Mouse (Mus musculus) Patski (cell line): ENCODE data around the gene Sco1. TPM values are rescaled to one million over a fixed set of nuclear protein-coding genes. Genes with fewer than 3 reads are reported as not detected.

Experiments
- ATAC-seq: fragments of 100-300 bp; one replicate; pipeline ENCODE4 v1.8.0; 2021
- CTCF ChIA-PET: fragments of 350-600 bp; sonication (Branson Sonifier 250); formaldehyde crosslinking; loops from one replicate; lab custom pipeline; 2022; ENCODE audit warnings: inconsistent platforms; lab: Charles Lee
- POLR2A ChIA-PET: fragments of 350-600 bp; sonication (Branson Sonifier 250); formaldehyde crosslinking; loops from one replicate; lab custom pipeline; 2022; ENCODE audit warnings: antibody characterized with exemption, inconsistent platforms; lab: Charles Lee
- DNase-seq: peaks from one replicate; pipeline ENCODE4 v3.0.0-alpha.2; 2011; ENCODE audit warnings: low read depth, low spot score
- H3K27me3 ChIP-seq: fragments of 371-371 bp; one replicate; pipeline ENCODE4 v1.5.1; 2021
- CTCF ChIP-seq: fragments of 100-300 bp; IDR thresholded peaks from one replicate; pipeline ENCODE4 v1.5.1; 2021
- in situ Hi-C: fragments of 300-500 bp; cut with MboI; formaldehyde crosslinking; loops from 3 replicates; pipeline ENCODE4 v1.11.1; 2018; ENCODE audit warnings: low pct_unique_long_range_greater_than_20kb, mixed read lengths
- polyA plus RNA-seq: library from polyadenylated mRNA; unstranded; gene quantifications from one replicate; pipeline ENCODE4 v1.2.3, GENCODE M21; 2021

The Sco1 gene
- polyA plus RNA-seq, 1 experiment from 2014 or later = 16.2 TPM

GRCm38 (mm10) chr11:67062726-67063125 is 10.3 kb downstream of the Sco1 start:
- in situ Hi-C loops = no loop called here
- ChIA-PET POLR2A (no interaction called here), CTCF (no interaction called here)
- H3K27me3 ChIP-seq = no peaks in the 10 kb centered on the region
- ATAC-seq (no peak), DNase-seq (no peak)
- no peak for TF ChIP-seq CTCF

- CTCF ChIA-PET = interaction anchor here (1.2 kb wide), 1 partner anchor 12 kb away, joined by 3 read pairs; no protein-coding TSS in a partner anchor
- no peak for ATAC-seq
- no peak for DNase-seq
- no peaks in the 10 kb centered on the region for H3K27me3 ChIP-seq
- in situ Hi-C loops = no loop called here
- POLR2A ChIA-PET = no interaction called here
- TF ChIP-seq CTCF = no peak
Measured at GRCm38 (mm10) chr11:67067741-67068140, 15.3 kb downstream of the Sco1 start.

GRCm38 (mm10) chr11:67072615-67073130 is 20.2 kb downstream of the Sco1 start:
- ChIA-PET POLR2A (no interaction called here), CTCF (no interaction called here)
- no peak for DNase-seq
- TF ChIP-seq CTCF = no peak
- in situ Hi-C loops = no loop called here
- ATAC-seq = no peak
- no peaks in the 10 kb centered on the region for H3K27me3 ChIP-seq

- ATAC-seq (peak; percentile 12), DNase-seq (no peak)
- ChIA-PET POLR2A (no interaction called here), CTCF (interaction anchor here (1.1 to 3.6 kb wide), 4 partner anchors 10 to 49 kb away, joined by 4 to 14 read pairs (median 4); no protein-coding TSS in a partner anchor)
- in situ Hi-C loops = no loop called here
- no peak for TF ChIP-seq CTCF
- no peaks in the 10 kb centered on the region for H3K27me3 ChIP-seq
Measured at GRCm38 (mm10) chr11:67075036-67075435, 22.6 kb downstream of the Sco1 start.

DNA sequence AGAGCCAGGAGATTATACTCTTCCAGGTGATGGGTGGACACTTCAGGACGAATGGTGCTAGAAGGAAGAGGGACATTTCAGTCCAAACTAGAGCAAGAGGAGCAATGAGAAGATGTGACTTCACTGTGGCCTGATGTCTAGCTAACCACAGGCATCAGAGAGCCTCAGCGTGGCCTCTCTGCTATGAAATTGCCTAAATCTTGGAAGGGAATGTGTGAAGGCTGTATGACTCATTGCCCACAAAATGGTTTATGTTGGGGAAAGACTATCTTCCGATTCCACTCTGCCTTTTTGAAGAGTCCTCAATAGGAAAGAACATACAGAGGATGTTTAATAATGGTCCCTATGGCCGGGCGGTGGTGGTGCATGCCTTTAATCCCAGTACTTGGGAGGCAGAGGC is 24.3 kb downstream of the Sco1 start:
- DNase-seq (no peak), ATAC-seq (no peak)
- TF ChIP-seq CTCF = no peak
- ChIA-PET POLR2A (interaction anchor here (0.8 kb wide), 1 partner anchor 31 kb away, joined by 3 read pairs; no protein-coding TSS in a partner anchor), CTCF (interaction anchor here (3.6 kb wide), 1 partner anchor 9 kb away, joined by 14 read pairs; no protein-coding TSS in a partner anchor)
- in situ Hi-C loops = no loop called here
- H3K27me3 ChIP-seq = no peaks in the 10 kb centered on the region

GRCm38 (mm10) chr11:67077435-67077834 is 25.0 kb downstream of the Sco1 start:
- TF ChIP-seq CTCF = no peak
- POLR2A ChIA-PET = no interaction called here
- CTCF ChIA-PET = interaction anchor here (1.3 kb wide), 1 partner anchor 51 kb away, joined by 4 read pairs; no protein-coding TSS in a partner anchor
- ATAC-seq (no peak), DNase-seq (no peak)
- H3K27me3 ChIP-seq = no peaks in the 10 kb centered on the region
- in situ Hi-C loops = no loop called here

DNA sequence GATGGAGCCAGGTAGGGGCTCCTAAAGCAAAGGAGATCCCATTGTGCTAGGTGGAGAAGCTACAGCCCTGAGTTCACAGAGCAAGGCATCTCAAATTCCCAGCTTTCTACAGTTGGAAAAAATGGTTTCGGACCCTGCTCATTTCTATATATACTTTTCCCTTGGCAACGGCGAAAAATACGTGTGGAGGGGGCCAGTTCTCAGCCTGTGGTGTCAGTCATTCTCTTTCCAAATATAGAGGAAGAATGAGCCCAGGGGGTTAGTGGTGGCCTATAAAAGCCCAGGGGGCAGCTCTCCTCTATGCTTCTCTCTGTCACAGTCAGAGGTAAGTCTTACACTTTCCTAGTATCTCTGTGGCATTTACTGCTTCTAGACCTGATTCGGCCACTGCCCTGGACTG is 25.5 kb downstream of the Sco1 start, which contains the start of gene Myh3:
Myh3 (plus strand) TSS at position 301 of the 400 bp plus-strand sequence.
- DNase-seq = no peak
- ChIA-PET POLR2A (no interaction called here), CTCF (interaction anchor here (1.3 kb wide), 1 partner anchor 51 kb away, joined by 4 read pairs; no protein-coding TSS in a partner anchor)
- no peak for ATAC-seq
- H3K27me3 ChIP-seq = no peaks in the 10 kb centered on the region
- in situ Hi-C loops = no loop called here
- TF ChIP-seq CTCF = no peak

- CTCF ChIA-PET = interaction anchor here (1.8 kb wide), 1 partner anchor 9 kb away, joined by 5 read pairs; no protein-coding TSS in a partner anchor
Measured at GRCm38 (mm10) chr11:67078888-67079287, 26.4 kb downstream of the Sco1 start.

GRCm38 (mm10) chr11:67079740-67080139 is 27.3 kb downstream of the Sco1 start:
- in situ Hi-C loops = loop anchor here (5.0 kb wide), 2 partner anchors 52 to 172 kb away; partner anchors contain the start of gene Tmem220
- ChIA-PET POLR2A (no interaction called here), CTCF (interaction anchor here (1.1 to 1.8 kb wide), 2 partner anchors 10 to 12 kb away, joined by 3 to 5 read pairs; no protein-coding TSS in a partner anchor)
- no peak for TF ChIP-seq CTCF
- no peak for DNase-seq
- ATAC-seq = no peak
- H3K27me3 ChIP-seq = peaks cover 6% of the 10 kb centered on the region

More at GRCm38 (mm10) chr11:67078888-67079287, 26.4 kb downstream of the Sco1 start:
- ATAC-seq (no peak), DNase-seq (no peak)
- POLR2A ChIA-PET = no interaction called here
- peaks cover 4% of the 10 kb centered on the region for H3K27me3 ChIP-seq
- TF ChIP-seq CTCF = no peak
- in situ Hi-C loops = no loop called here

GRCm38 (mm10) chr11:67080168-67080567 is 27.7 kb downstream of the Sco1 start:
- CTCF ChIA-PET = interaction anchor here (1.1 to 1.8 kb wide), 2 partner anchors 10 to 12 kb away, joined by 3 to 5 read pairs; no protein-coding TSS in a partner anchor
- POLR2A ChIA-PET = no interaction called here
- ATAC-seq (peak; percentile 67), DNase-seq (no peak)
- H3K27me3 ChIP-seq = peaks cover 6% of the 10 kb centered on the region
- peak; percentile 84 for TF ChIP-seq CTCF
- in situ Hi-C loops = loop anchor here (5.0 kb wide), 2 partner anchors 53 to 173 kb away; partner anchors contain the start of gene Tmem220

- in situ Hi-C loops = loop anchor here (5.0 kb wide), 2 partner anchors 54 to 174 kb away; partner anchors contain the start of gene Tmem220
Measured at GRCm38 (mm10) chr11:67081125-67081649, 28.7 kb downstream of the Sco1 start.

More at GRCm38 (mm10) chr11:67081125-67081649, 28.7 kb downstream of the Sco1 start:
- peaks cover 6% of the 10 kb centered on the region for H3K27me3 ChIP-seq
- ATAC-seq (peak; percentile 82), DNase-seq (no peak)
- TF ChIP-seq CTCF = no peak
- ChIA-PET CTCF (interaction anchor here (1.0 to 1.1 kb wide), 2 partner anchors 26 to 60 kb away, joined by 3 to 6 read pairs; no protein-coding TSS in a partner anchor), POLR2A (no interaction called here)
